Comparison of ENCODE assay signal across 8 mouse cellular contexts in genomic region chr10:128744680-128745601, GRCm38 (mm10). TPM values are rescaled to one million over a fixed set of nuclear protein-coding genes. Genes with fewer than 3 reads are reported as not detected.
DNase-seq lines count a peak whose midpoint lies in the region; ATAC-seq lines count a peak whose summit lies in the region.

Dgka (minus strand) TSS chr10:128744855.

- H3K4me3 ChIP-seq in heart, embryonic 10.5 days, result peak within 1 kb of the TSS; percentile 69
- peak within 1 kb of the TSS; percentile 64 for H3K4me3 ChIP-seq in kidney, embryonic 16.5 days (ENCODE audit: low read length)
- peak within 1 kb of the TSS; percentile 75 for H3K4me3 ChIP-seq in macrophage (ENCODE audit: inconsistent target)
- H3K4me3 ChIP-seq in stomach, embryonic 15.5 days (replicated peaks), result peak within 1 kb of the TSS; percentile 65

- peak within 1 kb of the TSS; percentile 79 for H3K9ac ChIP-seq in kidney, embryonic 16.5 days (replicated peaks; ENCODE audit: low read length)
- H3K9ac ChIP-seq in stomach, embryonic 15.5 days, result peak within 1 kb of the TSS; percentile 55

- no peaks in the 10 kb centered on the region for H3K36me3 ChIP-seq in heart, embryonic 10.5 days
- H3K36me3 ChIP-seq in kidney, embryonic 16.5 days (ENCODE audit: insufficient read depth, low read length), result no peaks in the 10 kb centered on the region
- H3K36me3 ChIP-seq in macrophage (ENCODE audit: inconsistent target), result no peaks in the 10 kb centered on the region
- H3K36me3 ChIP-seq in stomach, embryonic 15.5 days, result no peaks in the 10 kb centered on the region

- H3K27ac ChIP-seq in heart, embryonic 10.5 days, result peak within 1 kb of the TSS; percentile 82
- peak within 1 kb of the TSS; percentile 28 for H3K27ac ChIP-seq in kidney, embryonic 16.5 days (ENCODE audit: low read length)
- H3K27ac ChIP-seq in macrophage, result no peak within 1 kb of the TSS
- H3K27ac ChIP-seq in stomach, embryonic 15.5 days, result peak within 1 kb of the TSS; percentile 79

- peak within 1 kb of the TSS; percentile 93 for H3K4me2 ChIP-seq in kidney, embryonic 16.5 days (replicated peaks; ENCODE audit: low read depth, low read length)
- H3K4me2 ChIP-seq in stomach, embryonic 15.5 days, result peak within 1 kb of the TSS; percentile 87

- no peaks in the 10 kb centered on the region for H3K9me3 ChIP-seq in heart, embryonic 10.5 days
- no peaks in the 10 kb centered on the region for H3K9me3 ChIP-seq in kidney, embryonic 16.5 days (ENCODE audit: low read length)
- no peaks in the 10 kb centered on the region for H3K9me3 ChIP-seq in stomach, embryonic 15.5 days

- 19% methylated on average over 18 of the region's 18 CpGs for WGBS in heart, embryonic 10.5 days
- WGBS in kidney, embryonic 16.5 days, result 23% methylated on average over 18 of the region's 18 CpGs
- WGBS in macrophage (ENCODE audit: missing documents), result 27% methylated on average over 14 of the region's 18 CpGs
- 20% methylated on average over 18 of the region's 18 CpGs for WGBS in stomach, embryonic 15.5 days

- peaks cover 27% of the 10 kb centered on the region for H3K27me3 ChIP-seq in heart, embryonic 10.5 days (ENCODE audit: insufficient read depth, poor library complexity, severe bottlenecking)
- H3K27me3 ChIP-seq in kidney, embryonic 16.5 days (ENCODE audit: insufficient read depth, low read length), result peaks cover 7% of the 10 kb centered on the region; the same call in 1 of the 2 replicates
- no peaks in the 10 kb centered on the region; the same call in 1 of the 2 replicates for H3K27me3 ChIP-seq in stomach, embryonic 15.5 days (replicated peaks)

- DNase-seq in heart, adult 11 months, result peak; percentile 93
- DNase-seq in heart, postnatal 4 days, result no peak
- no peak for DNase-seq in adrenal gland, postnatal 25 days
- no peak for DNase-seq in heart, embryonic 10.5 days (ENCODE audit: low spot score)
- DNase-seq in right cerebral cortex, postnatal 14 days, result no peak

- ATAC-seq in kidney, embryonic 16.5 days (ENCODE audit: low FRiP score, low TSS enrichment), result no peak
- ATAC-seq in stomach, embryonic 15.5 days (ENCODE audit: insufficient read depth, low FRiP score, low read depth), result no peak

- peaks cover 21% of the 10 kb centered on the region for H3K79me2 ChIP-seq in macrophage (ENCODE audit: inconsistent target)

- peaks cover 34% of the 10 kb centered on the region for H3K4me1 ChIP-seq in heart, embryonic 10.5 days
- peaks cover 35% of the 10 kb centered on the region for H3K4me1 ChIP-seq in kidney, embryonic 16.5 days (ENCODE audit: insufficient read depth, low read length)
- peaks cover 24% of the 10 kb centered on the region for H3K4me1 ChIP-seq in stomach, embryonic 15.5 days

RNA-seq across cellular contexts. Expression of gene Dgka, which starts in this region (rescaled TPM):
- 1 to 10 TPM; 5.3 to 6.5 TPM for total RNA-seq in heart, postnatal 4 days (2021)
- total RNA-seq in adrenal gland, postnatal 25 days (2021), result 15.1 and 17.6 TPM in 2 replicates
- 3.9 and 4.4 TPM in 2 replicates for polyA plus RNA-seq in heart, embryonic 10.5 days (2016; fragmentation: Nextera tagmentation; extraction: Ambion mirVana)
- polyA plus RNA-seq in kidney, embryonic 16.5 days (2015; fragmentation: Nextera tagmentation; extraction: Ambion mirVana), result 6.8 and 7.8 TPM in 2 replicates
- 100 to 1,000 TPM in 1 of 26 experiments, 10 to 100 TPM in 17, 1 to 10 TPM in 8; 4.1 to 123 (median 12.0) TPM for total RNA-seq in macrophage (2018; cell fraction: chromatin; rRNA removed)
- total RNA-seq in macrophage (2018; cell fraction: cytosol; rRNA removed), result 1 to 10 TPM; 2.4 to 8.6 (median 4.7) TPM
- 10 to 100 TPM in 9 of 26 experiments, 1 to 10 TPM in 17; 3.6 to 77.8 (median 8.2) TPM for total RNA-seq in macrophage (2018; cell fraction: nucleus; rRNA removed)
- polyA plus RNA-seq in macrophage (2018), result 3.4 to 9.7 TPM (median 7.0 TPM) in 3 replicates
- 15.9 and 18.0 TPM in 2 replicates for polyA plus RNA-seq in stomach, embryonic 15.5 days (2015; fragmentation: Nextera tagmentation; extraction: Ambion mirVana)
